Mouse (Mus musculus): Measurements from ENCODE around the gene Krtap13. TPM values are rescaled to one million over a fixed set of nuclear protein-coding genes. Genes with fewer than 3 reads are reported as not detected.

The Krtap13 gene
- total RNA-seq, 2 experiments from 2014 or later: not detected

GRCm38 (mm10) chr16:88707496-88708012, 43.9 kb downstream of the Krtap13 start, which contains the start of gene 2310061N02Rik:
Gene 2310061N02Rik (minus strand): TSS chr16:88707962.
- TF ChIP-seq CTCF (IDR thresholded peaks at IDR 0.05): no peak
- intact Hi-C loops (cut with DNase I): no loop called here
- Histone ChIP-seq H3K27ac (no peak within 1 kb of the TSS), H3K4me3 (no peak within 1 kb of the TSS)
- DNase-seq: peak; percentile 36

DNA sequence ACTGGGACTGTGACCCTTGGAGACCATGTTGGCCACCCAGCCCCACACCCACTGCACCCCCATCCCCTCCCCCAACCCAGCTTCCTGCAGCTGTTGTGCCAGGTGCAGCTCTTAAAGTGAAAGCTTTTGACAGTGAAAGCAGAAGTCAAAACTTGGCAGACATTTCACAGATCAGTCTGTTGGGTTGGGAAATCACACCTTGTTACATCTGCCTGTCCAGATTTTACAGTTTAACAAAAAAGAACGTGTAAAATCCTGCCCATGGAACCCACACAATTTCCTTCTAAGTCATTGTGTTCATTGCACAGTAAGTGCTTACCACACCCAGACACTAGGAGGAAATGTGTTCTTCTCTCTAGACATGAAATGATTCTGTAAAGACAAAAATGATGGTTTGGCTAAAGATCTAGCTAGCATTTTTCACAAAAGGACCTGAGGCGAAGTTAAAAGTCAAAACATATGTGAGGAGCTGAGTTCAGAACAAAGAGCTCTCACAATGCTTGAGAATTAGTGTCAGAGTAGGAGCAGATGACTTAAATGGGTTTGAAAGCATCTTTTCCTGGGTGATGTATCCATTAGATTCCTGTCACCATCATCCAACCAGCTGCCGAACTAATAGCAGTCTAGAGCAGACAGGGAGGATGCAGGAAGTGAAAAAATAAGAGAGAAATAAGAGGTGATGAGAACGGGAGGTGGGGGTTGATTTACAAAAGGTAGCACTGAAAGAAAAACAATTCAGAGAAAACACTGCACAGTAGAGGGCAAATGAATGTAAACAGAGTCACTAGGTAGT, 50.2 kb downstream of the Krtap13 start:
- H3K4me3 ChIP-seq: no peak overlapping the region
- no peak overlapping the region for H3K27ac ChIP-seq
- no peak for TF ChIP-seq CTCF (IDR thresholded peaks at IDR 0.05)
- DNase-seq: no peak
- intact Hi-C loops (cut with DNase I): no loop called here

Other genes starting within 250 kb of the Krtap13 start
- gene Cldn17, start 244.7 kb downstream of the Krtap13 start, total RNA-seq (2021): not detected
- gene Cldn8, start 188.5 kb downstream of the Krtap13 start, total RNA-seq (2021): not detected
- not detected for gene Krtap24-1, start 139.4 kb downstream of the Krtap13 start, total RNA-seq (2021)
- not detected for gene 2310079G19Rik, start 124.0 kb downstream of the Krtap13 start, total RNA-seq (2021)
- gene Krtap26-1, start 103.8 kb downstream of the Krtap13 start, total RNA-seq (2021): not detected
- not detected for gene Krtap27-1, start 80.0 kb downstream of the Krtap13 start, total RNA-seq (2021)
- gene 2310061N02Rik, start 43.7 kb downstream of the Krtap13 start, total RNA-seq (2021): not detected
- gene Krtap13-1, start 22.8 kb downstream of the Krtap13 start, total RNA-seq (2021): not detected
- not detected for gene 2310034C09Rik, start 7.2 kb upstream of the Krtap13 start, total RNA-seq (2021)
- gene 2310057N15Rik, start 22.6 kb upstream of the Krtap13 start, total RNA-seq (2021): not detected
- not detected for gene Gm5965, start 26.3 kb upstream of the Krtap13 start, total RNA-seq (2021)
- gene Gm20741, start 60.6 kb upstream of the Krtap13 start, total RNA-seq (2021): not detected
- not detected for gene Krtap15, start 68.6 kb upstream of the Krtap13 start, total RNA-seq (2021)
- gene Krtap14, start 74.5 kb upstream of the Krtap13 start, total RNA-seq (2021): not detected
- gene Krtap19-1, start 117.8 kb upstream of the Krtap13 start, total RNA-seq (2021): not detected
- not detected for gene Krtap19-2, start 122.6 kb upstream of the Krtap13 start, total RNA-seq (2021)
- not detected for gene Krtap19-3, start 126.4 kb upstream of the Krtap13 start, total RNA-seq (2021)
- gene Krtap19-4, start 133.5 kb upstream of the Krtap13 start, total RNA-seq (2021): not detected
- not detected for gene Krtap19-5, start 144.8 kb upstream of the Krtap13 start, total RNA-seq (2021)
- gene Krtap19-9b, start 180.6 kb upstream of the Krtap13 start, total RNA-seq (2021): not detected
- not detected for gene Krtap16-3, start 211.2 kb upstream of the Krtap13 start, total RNA-seq (2021)